Mouse (Mus musculus): Measurements from ENCODE around the gene Gm21969. TPM values are rescaled to one million over a fixed set of nuclear protein-coding genes. Genes with fewer than 3 reads are reported as not detected.

Gene Gm21969
- polyA plus RNA-seq, 1 experiment from 2014 or later, result not detected

GRCm38 (mm10) chr4:139582903-139583302 is 20.1 kb upstream of the Gm21969 start:
- 29% methylated on average over 3 of the region's 3 CpGs for WGBS

GRCm38 (mm10) chr4:139583629-139584245 is 19.2 kb upstream of the Gm21969 start:
- Histone ChIP-seq H3K36me3 (ENCODE audit: control insufficient read depth, insufficient read depth, low read length) (no peaks in the 10 kb centered on the region), H3K4me1 (ENCODE audit: control insufficient read depth, insufficient read depth, low read length) (peaks cover 20% of the 10 kb centered on the region), H3K4me3 (ENCODE audit: low read depth, low read length) (no peak overlapping the region), H3K27ac (ENCODE audit: low read length) (no peak overlapping the region), H3K27me3 (ENCODE audit: control insufficient read depth, insufficient read depth, low read depth, low read length) (no peaks in the 10 kb centered on the region), H3K9me3 (replicated peaks; ENCODE audit: control insufficient read depth, low read length, poor library complexity, severe bottlenecking) (no peaks in the 10 kb centered on the region), H3K4me2 (ENCODE audit: low read length) (no peak overlapping the region), H3K9ac (ENCODE audit: low read depth, low read length) (no peak overlapping the region)
- WGBS, result 82% methylated on average over 11 of the region's 11 CpGs
- no peak for ATAC-seq

More at GRCm38 (mm10) chr4:139582903-139583302, 20.1 kb upstream of the Gm21969 start:
- H3K4me3 ChIP-seq (ENCODE audit: low read depth, low read length), result no peak overlapping the region
- H3K4me2 ChIP-seq (ENCODE audit: low read length), result no peak overlapping the region
- H3K4me1 ChIP-seq (ENCODE audit: control insufficient read depth, insufficient read depth, low read length), result peaks cover 24% of the 10 kb centered on the region
- no peaks in the 10 kb centered on the region for H3K36me3 ChIP-seq (ENCODE audit: control insufficient read depth, insufficient read depth, low read length)
- ATAC-seq, result no peak
- no peak overlapping the region for H3K27ac ChIP-seq (ENCODE audit: low read length)
- H3K27me3 ChIP-seq (ENCODE audit: control insufficient read depth, insufficient read depth, low read depth, low read length), result no peaks in the 10 kb centered on the region
- no peaks in the 10 kb centered on the region for H3K9me3 ChIP-seq (replicated peaks; ENCODE audit: control insufficient read depth, low read length, poor library complexity, severe bottlenecking)
- H3K9ac ChIP-seq (ENCODE audit: low read depth, low read length), result no peak overlapping the region

DNA sequence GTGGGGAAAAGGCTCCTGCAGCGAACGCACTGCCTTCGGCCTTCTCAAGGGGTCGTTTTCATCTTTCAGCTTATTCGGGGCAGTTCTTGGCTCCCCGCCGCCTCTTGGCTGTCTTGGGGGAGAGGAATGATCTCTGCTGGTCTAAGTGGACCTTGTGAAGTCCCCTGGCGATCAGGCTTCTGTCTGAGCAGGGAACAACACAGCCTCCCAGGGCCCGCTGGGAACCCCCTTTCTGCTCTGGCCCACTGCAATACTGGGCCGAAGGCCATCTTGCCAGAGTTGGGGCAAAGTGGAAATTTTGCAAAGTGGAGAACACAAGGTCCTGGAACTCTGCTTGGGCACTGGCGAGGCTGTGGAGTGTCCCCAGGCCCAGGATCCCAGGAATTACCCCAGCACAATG is 18.3 kb upstream of the Gm21969 start:
- H3K9me3 ChIP-seq (replicated peaks; ENCODE audit: control insufficient read depth, low read length, poor library complexity, severe bottlenecking), result no peaks in the 10 kb centered on the region

DNA sequence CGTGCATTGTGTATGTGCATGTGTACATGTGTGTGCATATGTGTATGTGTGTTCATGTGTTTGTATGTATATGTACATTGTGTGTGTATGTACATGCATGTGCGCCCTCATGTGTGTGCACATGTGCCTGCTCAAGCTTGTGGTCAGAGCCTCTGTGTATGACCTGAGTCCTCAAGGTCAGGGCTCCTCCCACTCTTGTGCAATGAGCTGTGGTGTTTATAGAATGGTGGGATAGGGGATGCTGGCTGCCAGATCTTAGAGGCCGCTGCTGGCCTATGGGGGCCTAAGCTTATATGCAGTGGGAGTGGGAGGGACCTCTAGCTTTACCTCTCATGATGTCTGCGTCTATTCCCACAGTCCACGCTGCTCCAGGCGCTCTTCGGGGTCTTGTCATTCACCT is 17.3 kb upstream of the Gm21969 start:
- no peak for ATAC-seq
- Histone ChIP-seq H3K4me2 (ENCODE audit: low read length) (no peak overlapping the region), H3K27ac (ENCODE audit: low read length) (no peak overlapping the region), H3K9ac (ENCODE audit: low read depth, low read length) (no peak overlapping the region), H3K36me3 (ENCODE audit: control insufficient read depth, insufficient read depth, low read length) (no peaks in the 10 kb centered on the region), H3K9me3 (replicated peaks; ENCODE audit: control insufficient read depth, low read length, poor library complexity, severe bottlenecking) (no peaks in the 10 kb centered on the region), H3K4me1 (ENCODE audit: control insufficient read depth, insufficient read depth, low read length) (peaks cover 8% of the 10 kb centered on the region), H3K27me3 (ENCODE audit: control insufficient read depth, insufficient read depth, low read depth, low read length) (no peaks in the 10 kb centered on the region), H3K4me3 (ENCODE audit: low read depth, low read length) (no peak overlapping the region)
- 90% methylated on average over 7 of the region's 7 CpGs for WGBS

More for the DNA sequence above, 18.3 kb upstream of the Gm21969 start:
- no peak for ATAC-seq
- Histone ChIP-seq H3K27ac (ENCODE audit: low read length) (no peak overlapping the region), H3K36me3 (ENCODE audit: control insufficient read depth, insufficient read depth, low read length) (no peaks in the 10 kb centered on the region), H3K27me3 (ENCODE audit: control insufficient read depth, insufficient read depth, low read depth, low read length) (no peaks in the 10 kb centered on the region), H3K4me2 (ENCODE audit: low read length) (no peak overlapping the region), H3K9ac (ENCODE audit: low read depth, low read length) (no peak overlapping the region), H3K4me1 (ENCODE audit: control insufficient read depth, insufficient read depth, low read length) (peaks cover 15% of the 10 kb centered on the region), H3K4me3 (ENCODE audit: low read depth, low read length) (no peak overlapping the region)
- WGBS, result 79% methylated on average over 11 of the region's 11 CpGs

DNA sequence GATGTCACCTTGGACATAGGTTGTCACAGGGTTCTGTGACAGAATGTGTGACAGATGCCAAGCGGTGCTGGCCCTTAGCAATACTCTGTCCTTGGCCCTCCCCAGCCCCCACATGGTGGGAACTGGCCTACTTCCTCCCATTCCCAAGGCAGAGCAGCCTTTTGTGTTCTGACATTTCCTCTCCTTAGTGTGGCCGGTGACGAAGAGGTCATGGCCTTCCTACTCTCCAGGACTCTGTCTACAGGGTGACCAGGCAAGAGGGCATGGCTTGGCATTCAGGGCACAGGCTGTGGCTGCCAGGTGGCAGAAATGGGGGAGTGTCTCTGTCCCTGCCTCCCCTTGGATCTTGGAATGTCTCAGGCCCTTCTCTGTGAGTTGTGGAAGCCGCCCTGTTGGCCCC is 15.6 kb upstream of the Gm21969 start:
- Histone ChIP-seq H3K27me3 (ENCODE audit: control insufficient read depth, insufficient read depth, low read depth, low read length) (no peaks in the 10 kb centered on the region), H3K36me3 (ENCODE audit: control insufficient read depth, insufficient read depth, low read length) (no peaks in the 10 kb centered on the region), H3K9ac (ENCODE audit: low read depth, low read length) (no peak overlapping the region), H3K4me3 (ENCODE audit: low read depth, low read length) (no peak overlapping the region), H3K27ac (ENCODE audit: low read length) (no peak overlapping the region), H3K4me2 (ENCODE audit: low read length) (no peak overlapping the region), H3K4me1 (ENCODE audit: control insufficient read depth, insufficient read depth, low read length) (no peaks in the 10 kb centered on the region), H3K9me3 (replicated peaks; ENCODE audit: control insufficient read depth, low read length, poor library complexity, severe bottlenecking) (no peaks in the 10 kb centered on the region)
- WGBS, result 86% methylated on average over 4 of the region's 4 CpGs
- ATAC-seq, result no peak

DNA sequence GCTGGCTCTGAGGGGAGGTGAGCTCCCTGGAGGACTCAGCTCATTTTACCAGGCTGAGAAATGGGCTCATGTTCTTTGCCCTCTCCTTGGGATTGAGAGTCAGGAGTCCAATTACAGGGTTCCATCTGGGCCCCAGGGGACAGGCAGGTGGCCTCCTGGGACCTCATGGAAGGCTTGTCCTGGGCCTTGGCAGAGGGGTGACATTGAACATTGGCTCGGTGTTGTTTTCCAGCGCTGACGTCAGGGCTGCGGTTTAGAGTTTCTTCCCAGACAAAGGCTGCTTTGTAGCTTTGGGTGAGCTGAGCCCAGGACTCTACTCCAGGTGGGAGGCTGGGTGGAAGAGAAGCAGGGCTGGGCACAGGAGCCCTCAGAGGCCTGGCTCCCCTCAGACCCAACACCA is 15.2 kb upstream of the Gm21969 start:
- Histone ChIP-seq H3K27ac (ENCODE audit: low read length) (no peak overlapping the region), H3K4me1 (ENCODE audit: control insufficient read depth, insufficient read depth, low read length) (no peaks in the 10 kb centered on the region), H3K9ac (ENCODE audit: low read depth, low read length) (no peak overlapping the region), H3K4me3 (ENCODE audit: low read depth, low read length) (no peak overlapping the region), H3K27me3 (ENCODE audit: control insufficient read depth, insufficient read depth, low read depth, low read length) (no peaks in the 10 kb centered on the region), H3K36me3 (ENCODE audit: control insufficient read depth, insufficient read depth, low read length) (no peaks in the 10 kb centered on the region), H3K4me2 (ENCODE audit: low read length) (no peak overlapping the region), H3K9me3 (replicated peaks; ENCODE audit: control insufficient read depth, low read length, poor library complexity, severe bottlenecking) (no peaks in the 10 kb centered on the region)
- 93% methylated on average over 4 of the region's 4 CpGs for WGBS
- no peak for ATAC-seq

GRCm38 (mm10) chr4:139589351-139590027 is 13.5 kb upstream of the Gm21969 start:
- Histone ChIP-seq H3K4me3 (ENCODE audit: low read depth, low read length) (no peak overlapping the region), H3K9ac (ENCODE audit: low read depth, low read length) (no peak overlapping the region), H3K4me1 (ENCODE audit: control insufficient read depth, insufficient read depth, low read length) (no peaks in the 10 kb centered on the region), H3K36me3 (ENCODE audit: control insufficient read depth, insufficient read depth, low read length) (no peaks in the 10 kb centered on the region), H3K27me3 (ENCODE audit: control insufficient read depth, insufficient read depth, low read depth, low read length) (no peaks in the 10 kb centered on the region), H3K4me2 (ENCODE audit: low read length) (no peak overlapping the region), H3K9me3 (replicated peaks; ENCODE audit: control insufficient read depth, low read length, poor library complexity, severe bottlenecking) (no peaks in the 10 kb centered on the region), H3K27ac (ENCODE audit: low read length) (no peak overlapping the region)
- 42% methylated on average over 5 of the region's 5 CpGs for WGBS
- ATAC-seq, result no peak

GRCm38 (mm10) chr4:139590446-139590845 is 12.5 kb upstream of the Gm21969 start:
- H3K4me3 ChIP-seq (ENCODE audit: low read depth, low read length), result no peak overlapping the region
- no peak overlapping the region for H3K27ac ChIP-seq (ENCODE audit: low read length)
- H3K36me3 ChIP-seq (ENCODE audit: control insufficient read depth, insufficient read depth, low read length), result no peaks in the 10 kb centered on the region
- H3K4me2 ChIP-seq (ENCODE audit: low read length), result no peak overlapping the region
- 28% methylated on average over 4 of the region's 4 CpGs for WGBS
- H3K27me3 ChIP-seq (ENCODE audit: control insufficient read depth, insufficient read depth, low read depth, low read length), result no peaks in the 10 kb centered on the region
- H3K9me3 ChIP-seq (replicated peaks; ENCODE audit: control insufficient read depth, low read length, poor library complexity, severe bottlenecking), result no peaks in the 10 kb centered on the region
- H3K4me1 ChIP-seq (ENCODE audit: control insufficient read depth, insufficient read depth, low read length), result no peaks in the 10 kb centered on the region
- ATAC-seq, result no peak
- no peak overlapping the region for H3K9ac ChIP-seq (ENCODE audit: low read depth, low read length)

DNA sequence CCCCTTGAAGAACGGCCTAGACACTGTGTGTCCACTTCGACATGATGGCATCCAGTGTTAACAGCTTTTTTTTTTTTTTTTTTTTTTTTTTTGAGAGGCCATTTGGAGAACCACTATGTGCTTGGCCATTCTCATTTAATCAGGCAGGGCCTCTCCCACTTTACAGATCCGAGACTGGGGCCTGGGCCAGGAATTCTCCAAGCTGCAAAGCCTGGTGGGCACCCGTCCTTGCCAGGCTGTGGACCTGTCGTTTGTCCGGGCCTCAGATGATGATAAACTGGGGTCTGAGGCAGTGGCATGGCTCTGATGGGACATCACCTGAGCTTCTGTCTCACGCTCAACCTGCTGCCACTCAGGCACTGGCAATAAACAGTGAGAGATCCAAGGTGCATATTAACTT is 10.1 kb upstream of the Gm21969 start:
- H3K4me1 ChIP-seq (ENCODE audit: control insufficient read depth, insufficient read depth, low read length), result peaks cover 23% of the 10 kb centered on the region
- no peaks in the 10 kb centered on the region for H3K9me3 ChIP-seq (replicated peaks; ENCODE audit: control insufficient read depth, low read length, poor library complexity, severe bottlenecking)
- H3K27ac ChIP-seq (ENCODE audit: low read length), result no peak overlapping the region
- no peaks in the 10 kb centered on the region for H3K36me3 ChIP-seq (ENCODE audit: control insufficient read depth, insufficient read depth, low read length)
- WGBS, result 80% methylated on average over 7 of the region's 7 CpGs
- no peak for ATAC-seq
- H3K27me3 ChIP-seq (ENCODE audit: control insufficient read depth, insufficient read depth, low read depth, low read length), result no peaks in the 10 kb centered on the region
- no peak overlapping the region for H3K9ac ChIP-seq (ENCODE audit: low read depth, low read length)
- H3K4me3 ChIP-seq (ENCODE audit: low read depth, low read length), result no peak overlapping the region
- no peak overlapping the region for H3K4me2 ChIP-seq (ENCODE audit: low read length)

All from midbrain, embryonic 16.5 days (tissue).